Mouse (Mus musculus) urinary bladder, adult 18-20 months (tissue): ENCODE measurements at regions not wholly inside any gene's neighbourhood (a gene's known extent, or its start where the extent isn't known, plus 50 kb on each side); places are given as distances from the start of the nearest gene placed in this dataset.

Source experiments
- DNase-seq, 2 experiments: peaks; one replicate each; pipeline ENCODE4 v3.0.0; 2022; ENCODE audit warnings: low spot score in 2 of 2, mixed read lengths in 2 of 2

DNA sequence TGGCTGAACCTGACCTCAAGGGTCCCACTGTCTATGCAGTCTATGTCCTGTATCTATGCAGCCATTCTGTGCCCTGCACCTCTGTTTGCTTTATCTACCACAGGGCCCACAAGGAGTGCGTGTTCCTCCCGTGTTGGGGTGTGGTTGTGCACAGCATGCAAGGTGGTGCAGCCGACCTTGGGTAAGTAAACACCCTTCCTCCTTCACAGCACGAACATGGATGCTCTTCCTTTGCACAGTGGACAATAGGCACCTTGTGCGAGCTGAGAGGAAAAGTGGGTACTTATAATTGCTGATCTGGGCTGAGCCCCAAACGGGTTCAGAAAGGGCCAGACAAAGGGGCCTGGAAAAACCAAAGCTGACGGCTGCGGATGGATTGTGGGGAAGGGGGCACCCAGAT, 91.3 kb upstream of the 1600014C23Rik start:
- no peak for DNase-seq

DNA sequence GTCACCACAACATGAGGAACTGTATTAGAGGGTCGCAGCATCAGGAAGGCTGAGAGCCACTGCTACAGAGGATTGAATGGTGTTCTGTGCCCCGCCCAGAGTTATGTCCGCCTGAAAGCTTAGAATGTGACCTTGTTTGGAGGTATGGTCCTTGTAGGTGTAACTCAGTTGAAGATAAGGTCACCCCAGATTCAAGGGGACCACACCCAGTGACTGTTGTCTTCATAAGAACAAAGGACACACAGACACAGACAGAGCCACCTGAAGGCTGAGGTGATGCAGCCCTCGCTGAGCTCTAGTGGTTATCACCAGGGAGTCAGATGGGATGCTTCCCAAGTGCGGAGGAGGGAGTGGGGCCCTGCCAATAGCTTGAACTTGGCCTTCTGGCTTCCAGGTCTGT, 89.9 kb upstream of the 1600014C23Rik start:
- DNase-seq, result no peak

DNA sequence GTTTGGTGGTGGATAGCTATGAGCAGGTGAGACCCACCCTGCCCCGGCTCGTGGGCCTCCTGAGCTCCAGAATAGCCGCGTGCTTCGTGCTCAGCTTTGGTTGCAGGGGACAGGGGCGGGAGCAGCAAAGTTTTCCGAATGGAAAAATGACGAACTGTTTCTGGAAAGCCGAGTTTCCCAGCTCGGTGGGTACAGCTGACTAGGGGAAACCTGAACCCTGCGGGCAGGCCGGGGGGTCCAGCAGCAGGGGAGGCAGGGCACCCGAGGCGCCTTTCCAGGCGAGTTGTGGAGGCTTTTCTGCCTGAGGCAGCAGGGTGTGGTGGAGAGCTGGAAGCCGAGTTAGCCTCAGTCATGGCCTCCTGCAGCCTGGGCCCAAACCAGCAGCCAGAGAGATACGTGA, 88.8 kb upstream of the 1600014C23Rik start:
- no peak for DNase-seq

DNA sequence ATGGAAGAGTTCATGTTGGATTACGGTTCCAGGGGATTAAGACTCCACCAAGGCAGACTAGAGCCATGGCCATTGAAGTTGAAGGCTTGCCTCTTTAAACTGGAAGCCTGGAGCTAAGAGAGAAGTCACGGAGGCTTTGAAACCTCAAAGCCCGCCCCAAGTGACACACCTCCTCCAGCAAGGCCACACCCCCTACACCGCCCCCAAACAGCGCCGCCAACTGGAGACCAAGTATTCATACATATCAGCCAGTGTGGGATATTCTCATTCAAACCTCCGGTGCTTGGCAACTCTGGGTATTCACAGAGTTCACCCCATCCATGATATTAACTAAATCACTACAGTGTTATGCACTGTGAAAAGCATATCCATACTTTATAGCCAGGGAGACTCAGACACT, 87.7 kb upstream of the 1600014C23Rik start:
- no peak for DNase-seq

DNA sequence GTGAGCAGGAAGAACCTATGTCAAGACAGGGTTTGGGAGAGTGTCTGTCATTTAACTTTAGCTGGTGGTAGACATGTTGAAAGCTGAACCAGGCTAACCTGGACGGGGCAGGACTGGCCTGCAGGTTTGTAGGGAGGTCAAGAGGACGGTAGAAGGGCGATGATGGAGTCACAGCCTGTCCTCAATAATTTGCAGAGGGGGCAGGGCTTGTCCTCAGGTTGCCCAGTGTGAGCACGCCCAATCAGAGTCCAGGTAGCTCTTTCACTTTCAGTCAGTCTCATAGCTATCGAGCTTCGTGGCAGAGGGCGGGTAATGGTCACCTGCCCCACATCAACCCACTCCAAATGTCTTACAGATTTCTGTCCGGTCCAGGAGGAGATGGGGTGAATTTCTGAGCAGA, 85.5 kb upstream of the 1600014C23Rik start:
- no peak for DNase-seq

DNA sequence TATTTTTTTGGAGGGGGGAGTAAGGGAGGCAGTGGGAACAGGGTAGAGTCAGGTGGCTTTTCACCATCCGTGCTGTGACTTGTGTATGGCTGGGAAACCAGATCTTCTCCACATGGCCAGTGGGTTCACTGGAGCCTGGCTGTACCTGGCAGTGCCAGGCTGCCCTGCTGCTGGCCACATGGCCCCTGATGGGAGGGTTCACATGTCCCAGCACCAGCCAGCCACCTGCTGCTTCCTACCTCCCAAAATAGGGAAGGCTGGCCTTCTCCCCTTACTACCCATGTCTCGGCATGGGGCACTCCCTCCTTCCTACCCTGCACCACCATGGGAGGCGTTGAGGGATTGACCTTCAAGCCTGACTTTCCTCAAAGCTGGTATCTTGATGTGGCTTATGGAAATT, 82.9 kb upstream of the 1600014C23Rik start:
- no peak for DNase-seq

DNA sequence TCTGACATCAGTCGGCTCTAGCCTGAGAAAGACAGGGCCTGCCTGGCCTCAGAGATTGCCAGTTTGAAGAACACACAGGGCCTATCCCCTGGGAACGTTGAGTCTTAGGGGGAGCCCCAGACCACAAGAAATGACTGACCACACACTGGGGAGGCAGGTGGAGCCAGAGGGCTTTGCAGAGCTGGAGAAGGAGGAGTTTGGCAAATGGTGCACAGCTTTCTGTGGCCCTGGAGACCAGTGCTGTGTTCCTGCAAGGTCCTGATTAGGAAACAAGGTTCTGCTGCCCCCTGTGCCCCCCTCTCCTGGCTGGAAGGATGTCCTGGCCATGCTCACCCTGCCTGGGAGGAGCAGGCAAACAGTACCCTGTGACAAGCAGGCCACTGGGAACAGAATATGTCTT, 82.2 kb upstream of the 1600014C23Rik start:
- peak in 1 of 2 experiments; percentile 27 for DNase-seq

DNA sequence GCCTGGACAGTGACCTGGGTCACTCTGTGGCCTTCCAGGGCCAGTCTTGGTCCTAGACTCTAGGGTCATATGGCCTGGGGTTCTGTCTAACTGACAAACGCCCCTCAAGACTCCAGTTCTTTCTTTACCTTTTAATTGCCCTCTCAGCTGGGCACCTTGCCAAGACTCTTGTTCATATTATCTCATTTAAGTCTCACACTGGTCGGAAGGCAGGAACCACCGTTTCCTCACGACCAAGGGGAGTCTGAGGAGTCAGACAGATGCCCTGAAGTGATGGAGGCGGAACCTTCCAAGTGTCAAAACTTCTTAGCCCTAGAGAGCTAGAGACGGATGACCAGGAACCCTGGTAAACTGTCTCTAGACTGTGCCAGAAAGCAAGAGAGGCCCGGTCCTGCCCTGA, 81.7 kb upstream of the 1600014C23Rik start:
- DNase-seq, result no peak

DNA sequence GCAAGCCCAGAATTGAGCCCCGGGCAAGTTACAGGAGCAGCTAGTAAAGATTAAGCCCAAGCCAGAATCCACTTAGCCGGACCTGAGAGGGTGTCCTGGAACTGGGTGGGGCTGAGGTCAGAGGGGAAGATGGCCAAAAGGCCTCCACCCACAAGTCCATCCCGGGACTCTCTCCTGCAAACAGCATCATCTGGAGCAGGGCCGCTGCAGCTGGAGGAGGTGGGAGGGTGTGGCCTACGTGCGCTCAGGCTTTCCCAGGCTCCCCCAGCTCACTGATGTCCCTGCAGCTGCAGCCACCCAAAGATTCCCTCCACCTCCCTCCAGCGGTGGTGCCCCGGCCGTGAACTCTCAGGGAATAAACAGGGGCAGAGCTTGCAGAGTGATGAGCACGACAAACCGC, 80.9 kb upstream of the 1600014C23Rik start:
- DNase-seq, result peak in 1 of 2 experiments; percentile 30

DNA sequence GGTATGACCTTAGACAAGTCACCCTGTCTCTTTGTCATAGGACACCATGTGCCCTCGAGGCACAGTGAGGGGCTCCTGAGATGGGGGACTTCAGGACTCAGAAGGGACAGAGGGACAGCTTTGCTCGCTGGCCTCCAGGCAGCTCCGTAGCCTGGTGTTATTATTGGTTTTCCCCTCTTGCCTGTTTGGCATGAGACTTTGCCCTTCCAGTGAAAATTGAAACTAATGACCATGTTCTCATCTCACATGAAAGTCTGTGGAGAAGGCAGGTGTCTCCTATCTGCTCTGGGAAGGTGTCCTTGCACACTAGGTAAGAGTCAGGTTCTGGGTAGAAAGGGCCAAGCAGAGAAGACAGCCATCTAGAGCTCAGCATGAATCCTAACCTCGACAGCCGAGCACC, 80.3 kb upstream of the 1600014C23Rik start:
- no peak for DNase-seq

DNA sequence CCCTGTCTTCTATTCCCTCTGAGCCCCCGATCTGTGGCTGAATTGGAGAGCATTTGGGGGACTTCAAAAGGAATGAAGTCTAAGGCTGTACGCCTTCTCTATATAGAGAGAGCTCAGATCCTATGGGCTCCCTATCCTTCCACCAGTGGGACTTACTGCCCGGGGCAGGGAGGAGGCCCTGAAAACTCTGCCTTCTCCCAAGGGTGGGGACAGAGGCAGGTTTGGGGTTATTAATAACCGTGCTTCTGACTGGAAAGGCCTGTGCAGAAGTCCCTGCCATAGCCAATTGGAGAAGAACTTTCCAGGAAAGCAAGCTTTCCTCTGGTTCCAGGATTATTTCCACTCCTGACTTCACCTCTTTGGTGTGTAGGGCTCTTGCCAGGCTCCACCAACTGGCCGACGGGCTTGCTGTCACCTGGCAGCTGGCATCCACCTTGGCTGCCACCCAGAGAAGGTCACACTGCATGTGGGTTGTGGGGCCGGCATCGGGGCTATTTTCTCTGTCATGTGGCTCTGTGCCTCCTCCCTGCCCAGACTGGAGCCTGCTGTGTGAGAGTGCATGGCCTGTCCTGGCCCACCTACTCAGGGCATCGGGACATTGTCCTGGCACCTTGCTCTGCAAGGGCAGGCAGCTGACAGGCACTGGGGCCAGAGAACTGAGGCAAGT, 78.8 kb upstream of the 1600014C23Rik start:
- no peak for DNase-seq

DNA sequence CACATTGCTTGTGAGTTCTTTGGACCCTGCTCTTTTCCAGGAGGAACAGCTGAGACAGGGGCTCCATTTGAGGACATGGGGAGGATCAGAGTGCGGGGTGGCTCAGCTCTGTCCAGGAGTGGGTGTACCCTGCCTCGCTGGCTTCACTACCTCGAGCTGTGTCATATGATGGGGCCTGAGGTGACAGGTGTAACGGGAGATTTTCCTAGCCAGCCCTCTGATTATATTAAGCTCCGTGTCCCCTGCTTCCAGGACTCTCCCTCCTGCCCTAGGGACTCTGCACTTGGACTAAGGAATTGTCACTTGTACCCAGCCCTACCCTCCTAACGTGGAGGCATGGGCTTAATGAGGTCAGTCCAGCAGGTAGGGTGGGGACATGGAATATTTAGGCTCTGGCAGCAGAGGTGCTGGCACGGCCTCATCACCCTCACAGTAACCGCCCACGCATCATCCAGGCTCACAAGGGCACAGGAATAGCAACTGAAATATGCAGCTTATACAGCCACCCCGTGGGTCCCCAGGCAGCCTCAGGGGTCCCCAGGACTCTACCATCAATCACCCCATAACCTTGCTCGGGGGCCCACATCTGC, 78.1 kb upstream of the 1600014C23Rik start:
- no peak for DNase-seq

DNA sequence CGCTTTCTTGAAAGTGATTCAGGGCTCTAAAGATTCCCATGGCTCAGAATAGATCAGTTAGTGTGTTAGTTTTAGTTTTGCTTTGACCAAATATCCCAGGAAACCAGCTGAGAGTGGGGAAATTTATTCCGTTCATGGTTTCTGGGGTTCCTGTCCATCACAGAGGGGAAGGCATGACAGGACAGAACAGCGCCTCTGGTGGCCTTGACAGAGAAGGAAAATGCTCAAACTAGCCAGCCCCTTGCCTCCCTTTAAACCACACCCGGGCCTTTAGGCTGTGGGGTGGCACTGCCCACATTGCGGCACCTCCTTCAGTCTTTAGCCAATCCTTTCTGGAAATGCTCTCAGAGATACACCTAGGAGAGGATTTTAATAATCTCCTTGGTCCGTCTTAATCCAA, 76.1 kb upstream of the 1600014C23Rik start:
- DNase-seq, result no peak

DNA sequence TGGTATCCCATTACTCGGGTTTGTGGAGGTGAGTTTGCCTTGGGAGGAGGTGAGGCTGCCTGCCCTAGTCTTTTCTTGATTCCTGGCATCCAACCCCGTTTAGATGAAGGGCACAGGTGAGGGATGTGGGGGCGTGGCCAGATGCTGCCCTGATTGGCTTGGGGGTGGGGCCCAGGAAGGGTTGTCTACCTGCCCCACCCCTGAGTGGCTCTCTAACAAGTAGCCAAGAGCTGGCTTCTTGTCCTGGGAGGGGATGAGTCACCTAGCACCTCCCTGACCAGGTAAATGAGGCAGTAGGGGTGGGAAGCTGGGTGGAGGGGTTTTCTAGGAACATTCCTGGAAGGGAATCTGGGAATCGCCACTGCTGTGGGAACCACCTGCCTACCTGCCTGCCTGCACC, 74.7 kb upstream of the 1600014C23Rik start:
- peak; percentile 42 to 60 for DNase-seq

DNA sequence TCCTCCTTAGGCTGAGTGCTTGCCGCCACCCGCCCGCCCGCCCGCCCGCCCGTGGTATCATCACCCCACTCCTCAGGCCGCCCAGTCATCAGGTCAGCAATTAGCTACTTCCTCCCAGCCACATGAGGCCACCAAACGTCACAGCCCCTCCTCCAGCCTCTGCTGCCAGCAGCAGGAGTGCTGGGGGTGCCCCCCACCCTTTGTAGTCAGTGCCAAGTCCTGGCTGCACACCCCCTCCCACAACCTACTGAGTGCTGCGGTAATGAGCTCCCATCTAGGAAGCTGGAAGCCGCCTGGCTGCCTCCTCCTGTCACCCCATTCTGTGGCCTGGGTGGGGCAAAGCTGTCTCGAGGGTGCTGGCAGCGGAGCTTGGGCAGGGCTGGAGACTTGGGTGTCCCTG, 73.8 kb upstream of the 1600014C23Rik start:
- no peak for DNase-seq

DNA sequence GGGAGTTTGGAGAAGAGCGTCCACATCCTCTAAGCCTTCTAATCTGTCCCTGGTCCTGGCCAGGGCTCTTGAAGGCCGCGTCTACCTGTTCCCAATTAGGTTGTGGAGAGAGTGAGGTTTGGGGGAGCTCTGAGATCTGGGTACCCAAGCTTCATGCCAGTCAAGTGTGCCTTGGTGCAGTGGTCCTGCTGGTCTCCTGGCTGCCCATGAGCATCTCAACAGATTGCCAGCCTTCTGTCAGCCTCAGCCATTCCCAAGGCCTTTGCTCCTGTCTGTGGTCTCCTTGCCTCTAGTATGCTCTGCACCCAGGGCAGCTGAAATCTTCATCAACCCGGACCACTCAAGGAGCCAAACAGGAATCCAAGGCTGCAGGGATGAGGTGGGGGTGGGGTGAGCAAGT, 73.2 kb upstream of the 1600014C23Rik start:
- no peak for DNase-seq

DNA sequence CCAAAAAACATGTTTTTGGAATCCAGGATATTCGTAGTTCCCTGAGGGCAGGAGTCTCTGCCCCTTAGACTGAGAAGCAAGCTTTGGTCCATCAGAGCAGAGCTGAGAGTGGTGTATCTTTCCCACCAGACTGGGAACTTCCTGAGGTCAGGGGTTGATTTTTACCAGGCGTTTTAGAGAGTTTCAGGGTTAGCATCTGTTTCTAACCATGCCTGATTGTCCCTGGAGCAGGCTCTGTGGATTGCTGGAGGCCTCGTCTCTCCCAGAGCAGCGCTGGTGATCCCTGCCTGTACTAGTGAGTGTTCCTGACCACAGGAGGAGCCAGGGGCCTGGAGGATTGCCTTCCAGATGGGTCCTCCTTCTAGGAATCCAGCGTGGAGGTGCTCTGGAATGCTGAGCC, 72.8 kb upstream of the 1600014C23Rik start:
- no peak for DNase-seq

DNA sequence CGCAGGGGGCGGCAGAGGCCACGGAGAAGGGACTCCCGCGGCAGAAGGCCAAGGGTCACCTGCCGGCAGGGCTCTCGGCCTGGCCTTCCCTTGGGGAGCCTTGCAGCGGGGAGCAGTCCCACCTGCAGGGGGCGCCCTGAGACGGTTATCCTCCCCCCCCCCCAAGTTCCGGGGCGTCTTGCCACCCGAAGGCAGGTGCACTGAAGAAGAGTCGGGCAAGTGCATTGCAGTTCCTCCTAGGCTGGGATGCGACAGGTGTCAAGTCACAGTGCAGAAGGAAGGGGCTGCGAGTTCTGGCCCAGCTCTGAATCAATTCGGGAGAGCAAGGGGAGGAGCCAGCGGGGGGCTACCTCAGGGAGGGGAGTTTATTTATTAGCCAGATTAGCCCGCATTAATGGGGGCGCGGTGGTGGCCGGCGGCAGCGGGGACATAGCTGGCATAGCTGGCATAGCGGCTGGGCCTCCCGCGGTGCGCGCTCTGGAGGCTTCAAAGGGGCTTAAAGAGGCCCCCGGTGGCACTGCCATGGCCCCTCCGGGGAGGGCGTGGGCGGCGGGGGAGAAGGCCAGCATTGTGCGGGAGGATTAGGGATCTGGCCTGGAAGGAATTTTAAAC, 71.9 kb upstream of the 1600014C23Rik start:
- DNase-seq, result no peak

DNA sequence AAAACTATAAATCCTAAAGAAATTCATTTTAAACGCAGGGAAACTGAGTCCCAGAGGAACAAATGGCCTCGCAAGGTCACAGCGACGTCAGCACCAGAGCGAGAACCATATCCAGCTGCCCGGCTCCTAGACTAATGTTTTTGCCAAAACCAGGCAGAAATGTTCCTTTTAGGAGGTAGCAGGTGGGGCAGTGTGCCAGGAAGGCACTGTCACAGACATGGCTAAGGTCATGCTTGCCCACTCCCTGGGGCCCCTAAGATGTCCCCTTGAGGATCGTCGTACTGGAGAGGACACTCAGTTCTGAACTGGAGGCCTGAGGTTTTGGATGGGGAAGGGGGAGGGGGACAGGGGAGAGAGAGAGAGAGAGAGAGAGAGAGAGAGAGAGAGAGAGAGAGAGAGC, 69.7 kb upstream of the 1600014C23Rik start:
- no peak for DNase-seq

DNA sequence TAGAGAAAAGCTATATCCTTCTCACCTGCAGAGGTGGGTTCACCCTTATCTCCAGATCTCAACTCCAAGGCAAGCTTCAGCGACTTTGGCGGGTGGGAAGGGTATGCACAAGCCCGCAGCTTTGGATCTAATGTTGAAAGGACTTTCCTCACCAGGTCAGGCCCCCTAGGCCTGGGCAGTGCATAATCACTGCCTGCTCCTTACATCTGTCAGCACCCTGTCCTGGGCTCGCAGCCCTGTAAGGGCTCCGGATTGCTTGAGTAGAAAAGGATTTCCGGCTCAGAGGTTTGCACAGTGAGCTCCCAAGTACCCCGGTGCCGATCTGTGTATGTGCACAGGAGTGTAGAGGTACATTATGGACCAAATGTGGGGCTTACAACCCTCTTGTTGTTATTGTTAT, 68.8 kb upstream of the 1600014C23Rik start:
- DNase-seq, result no peak

DNA sequence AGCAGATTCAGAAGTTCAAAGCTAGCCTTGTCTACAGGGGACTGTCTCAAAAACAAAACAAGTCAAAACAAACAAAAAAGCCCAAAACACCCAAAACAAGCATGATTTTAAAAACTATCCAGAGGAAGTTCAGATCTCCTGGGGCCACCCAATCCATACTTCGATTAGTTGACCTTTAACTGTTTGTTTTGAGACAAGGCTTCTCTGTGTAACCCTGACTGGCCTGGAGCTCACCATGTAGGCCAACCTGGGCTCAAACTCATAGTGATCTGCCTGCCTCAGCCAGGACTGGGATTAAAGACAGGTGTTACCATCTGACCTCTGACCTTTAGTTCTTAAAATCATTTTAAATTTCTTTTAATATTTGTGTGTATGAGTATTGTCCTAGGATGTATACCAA, 66.1 kb upstream of the 1600014C23Rik start:
- DNase-seq, result no peak

DNA sequence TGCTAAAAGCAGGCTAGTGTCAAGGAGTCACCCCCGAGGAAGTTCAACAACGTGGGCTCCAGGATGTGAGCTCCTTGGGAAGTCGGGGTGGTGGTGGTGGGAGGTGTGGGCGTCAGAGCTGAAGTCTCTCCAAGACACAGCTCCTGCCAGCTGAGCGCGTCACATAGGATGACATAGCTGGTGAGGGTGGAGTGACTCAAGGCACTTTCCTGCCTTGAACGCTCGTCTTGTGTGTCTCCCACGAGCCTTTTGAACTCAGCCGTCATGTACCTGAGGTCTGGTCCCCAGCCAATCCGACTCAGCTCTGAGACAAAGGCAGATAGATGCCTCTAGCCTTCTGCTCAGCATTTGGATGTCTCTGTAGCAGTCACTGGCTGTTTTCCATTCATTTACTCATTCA, 65.4 kb upstream of the 1600014C23Rik start:
- DNase-seq, result no peak

DNA sequence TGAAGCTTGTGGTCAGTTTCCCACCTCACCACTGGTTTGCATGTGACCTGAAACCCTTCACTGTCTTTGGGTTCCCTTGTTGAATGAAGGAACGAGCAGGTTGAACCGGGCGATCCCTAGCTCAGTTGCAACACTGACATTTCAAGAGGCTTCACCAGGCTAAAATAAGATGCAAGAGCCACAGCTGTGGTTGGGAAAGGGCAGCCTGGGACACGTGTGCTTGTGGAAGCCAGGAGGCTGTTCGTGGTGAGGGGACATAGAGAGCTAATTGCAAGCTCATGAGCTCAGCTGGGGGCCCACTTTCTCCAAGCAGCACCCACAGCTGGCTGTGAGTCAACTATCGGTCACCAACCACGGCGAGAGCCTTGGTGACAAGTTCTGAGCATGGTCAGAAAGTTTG, 64.8 kb upstream of the 1600014C23Rik start:
- DNase-seq, result no peak

DNA sequence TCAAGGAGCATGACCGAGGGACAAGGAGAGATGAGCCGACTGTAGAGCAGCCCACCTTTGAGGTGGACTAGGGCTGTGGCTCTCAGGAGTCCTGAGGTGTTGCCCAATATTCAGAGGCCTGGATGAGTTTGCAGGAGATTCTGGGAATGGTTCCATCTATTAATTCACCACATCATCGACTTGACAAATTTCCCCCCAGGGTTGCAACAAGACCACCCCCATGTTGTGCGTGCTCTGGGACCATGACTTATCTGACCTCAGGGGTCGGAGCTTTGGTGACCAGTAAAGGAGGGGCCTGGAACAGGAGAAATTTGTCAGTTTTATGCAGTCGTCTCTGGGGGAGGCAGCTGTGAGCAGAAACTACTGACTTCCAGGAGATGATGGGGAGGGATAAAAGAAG, 63.5 kb upstream of the 1600014C23Rik start:
- no peak for DNase-seq
